Mouse (Mus musculus): Measurements from ENCODE around the gene Jazf1. TPM values are rescaled to one million over a fixed set of nuclear protein-coding genes. Genes with fewer than 3 reads are reported as not detected.
A peak's percentile ranks its signal among the peaks of the same experiment; 100 is the strongest.

The Jazf1 gene
- polyA plus RNA-seq, 1 experiment from 2014 or later, result 3.3 TPM

DNA sequence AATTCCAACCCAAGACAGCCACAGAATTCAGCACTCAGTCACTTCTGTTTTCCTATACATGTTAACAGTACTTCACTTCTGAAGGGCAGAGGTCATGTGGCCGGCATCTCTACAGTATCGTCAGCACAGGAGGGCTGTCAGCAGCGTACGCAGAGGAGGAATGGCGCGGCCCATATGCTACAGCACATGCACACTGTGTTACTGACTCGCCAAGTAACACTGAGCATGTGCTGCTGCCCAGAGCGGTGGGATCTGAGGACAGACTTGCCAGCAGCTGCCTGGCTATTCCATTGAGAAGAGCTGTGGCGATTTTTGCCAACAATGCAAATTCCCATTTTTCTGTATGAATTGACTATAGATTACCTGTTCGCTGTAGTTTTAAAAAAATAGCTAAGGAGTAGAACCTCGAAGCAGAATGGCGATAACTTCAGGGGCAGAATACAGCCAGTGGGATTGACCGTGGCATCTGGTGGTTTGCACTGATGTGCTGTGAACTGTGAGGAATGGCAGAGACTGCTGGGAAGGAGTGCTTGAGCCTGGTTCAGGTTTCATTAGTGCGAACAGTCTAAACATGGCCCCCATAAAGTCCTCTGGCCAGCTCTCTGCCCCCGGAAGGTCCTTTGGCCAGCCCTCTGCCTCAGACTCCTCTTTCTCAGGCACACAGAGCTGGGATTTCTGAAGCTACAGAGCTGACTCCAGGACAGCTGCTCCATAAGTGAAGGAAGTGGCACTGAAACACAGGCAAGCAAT, 232.1 kb downstream of the Jazf1 start:
- TF ChIP-seq CTCF (IDR thresholded peaks at IDR 0.05; ENCODE audit: low read depth) (no peak), EP300 (IDR thresholded peaks at IDR 0.05; ENCODE audit: low read depth) (no peak)
- H3K4me1 ChIP-seq (ENCODE audit: insufficient read depth), result no peaks in the 10 kb centered on the region
- no peaks in the 10 kb centered on the region for H3K9me3 ChIP-seq (ENCODE audit: low read length)
- no peak overlapping the region for H3K4me3 ChIP-seq (ENCODE audit: low read depth, low read length)
- no peaks in the 10 kb centered on the region for H3K27me3 ChIP-seq (ENCODE audit: insufficient read depth, low read length)
- no peak overlapping the region for H3K27ac ChIP-seq (ENCODE audit: low read depth)
- no peaks in the 10 kb centered on the region for H3K36me3 ChIP-seq (replicated peaks; ENCODE audit: insufficient read depth, low read length)
- ATAC-seq (no peak), DNase-seq (no peak)
- 76% methylated on average over 15 of the region's 15 CpGs for WGBS (ENCODE audit: insufficient replicate concordance)
- no peak overlapping the region for H3K4me2 ChIP-seq (ENCODE audit: low read depth, low read length)
- H3K9ac ChIP-seq (replicated peaks), result no peak overlapping the region

DNA sequence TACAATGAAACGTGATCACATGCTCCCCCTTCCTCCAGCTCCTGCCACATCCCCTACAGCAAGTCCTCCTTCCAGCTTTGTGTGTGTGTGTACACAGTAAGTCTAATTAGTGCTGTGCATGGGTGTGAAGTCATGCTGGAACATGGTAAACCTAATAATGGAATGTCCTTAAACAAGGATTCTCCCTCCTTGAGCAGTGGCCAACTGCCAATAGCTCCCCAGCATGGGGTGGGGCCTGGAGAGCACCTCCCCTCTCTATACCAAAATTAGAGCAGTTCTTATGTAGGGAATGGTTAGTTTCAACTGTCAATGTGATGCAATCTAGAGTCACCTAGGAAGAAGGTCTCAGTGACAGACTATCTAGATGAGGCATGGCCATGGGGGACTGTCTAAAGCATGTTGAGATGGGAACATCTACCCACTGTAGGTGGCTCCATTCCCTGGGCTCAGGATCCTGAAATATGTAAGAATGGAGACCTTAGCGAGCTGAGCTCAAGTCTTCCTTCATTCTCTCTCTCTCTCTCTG, 240.6 kb downstream of the Jazf1 start:
- H3K9ac ChIP-seq (replicated peaks), result no peak overlapping the region
- H3K4me2 ChIP-seq (ENCODE audit: low read depth, low read length), result no peak overlapping the region
- no peak overlapping the region for H3K4me3 ChIP-seq (ENCODE audit: low read depth, low read length)
- no peak for TF ChIP-seq CTCF (IDR thresholded peaks at IDR 0.05; ENCODE audit: low read depth)
- TF ChIP-seq EP300 (IDR thresholded peaks at IDR 0.05; ENCODE audit: low read depth), result no peak
- no peaks in the 10 kb centered on the region for H3K36me3 ChIP-seq (replicated peaks; ENCODE audit: insufficient read depth, low read length)
- no peak for DNase-seq
- no peak for ATAC-seq
- WGBS (ENCODE audit: insufficient replicate concordance), result 75% methylated on average over 2 of the region's 2 CpGs
- H3K27ac ChIP-seq (ENCODE audit: low read depth), result no peak overlapping the region
- H3K4me1 ChIP-seq (ENCODE audit: insufficient read depth), result no peaks in the 10 kb centered on the region
- H3K27me3 ChIP-seq (ENCODE audit: insufficient read depth, low read length), result no peaks in the 10 kb centered on the region
- no peaks in the 10 kb centered on the region for H3K9me3 ChIP-seq (ENCODE audit: low read length)

DNA sequence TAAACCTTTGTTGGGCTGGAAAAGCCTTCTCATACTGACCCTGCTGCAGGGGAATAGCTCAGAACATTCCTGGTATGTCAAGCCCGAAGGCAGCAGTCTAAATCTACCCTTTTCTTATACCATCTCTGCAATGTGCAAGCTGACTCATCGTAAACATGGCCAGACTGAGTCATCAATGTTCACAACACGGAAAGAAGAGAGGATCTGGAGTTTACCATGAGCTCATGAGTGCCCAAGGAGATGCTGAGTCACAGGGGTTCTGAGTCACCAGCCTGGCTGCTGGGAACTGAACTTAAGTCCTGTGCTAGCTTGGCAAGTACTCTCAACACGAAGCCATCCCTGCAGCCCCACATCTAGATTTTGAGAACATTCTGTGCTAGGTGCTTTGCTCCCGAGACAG, 242.9 kb downstream of the Jazf1 start:
- no peak for DNase-seq
- no peak overlapping the region for H3K9ac ChIP-seq (replicated peaks)
- peak; percentile 70 for ATAC-seq
- no peaks in the 10 kb centered on the region for H3K9me3 ChIP-seq (ENCODE audit: low read length)
- H3K4me3 ChIP-seq (ENCODE audit: low read depth, low read length), result no peak overlapping the region
- TF ChIP-seq CTCF (IDR thresholded peaks at IDR 0.05; ENCODE audit: low read depth) (no peak), EP300 (IDR thresholded peaks at IDR 0.05; ENCODE audit: low read depth) (no peak)
- 43% methylated on average over 5 of the region's 5 CpGs for WGBS (ENCODE audit: insufficient replicate concordance)
- no peaks in the 10 kb centered on the region for H3K36me3 ChIP-seq (replicated peaks; ENCODE audit: insufficient read depth, low read length)
- no peak overlapping the region for H3K27ac ChIP-seq (ENCODE audit: low read depth)
- H3K4me1 ChIP-seq (ENCODE audit: insufficient read depth), result no peaks in the 10 kb centered on the region
- no peaks in the 10 kb centered on the region for H3K27me3 ChIP-seq (ENCODE audit: insufficient read depth, low read length)
- H3K4me2 ChIP-seq (ENCODE audit: low read depth, low read length), result no peak overlapping the region

DNA sequence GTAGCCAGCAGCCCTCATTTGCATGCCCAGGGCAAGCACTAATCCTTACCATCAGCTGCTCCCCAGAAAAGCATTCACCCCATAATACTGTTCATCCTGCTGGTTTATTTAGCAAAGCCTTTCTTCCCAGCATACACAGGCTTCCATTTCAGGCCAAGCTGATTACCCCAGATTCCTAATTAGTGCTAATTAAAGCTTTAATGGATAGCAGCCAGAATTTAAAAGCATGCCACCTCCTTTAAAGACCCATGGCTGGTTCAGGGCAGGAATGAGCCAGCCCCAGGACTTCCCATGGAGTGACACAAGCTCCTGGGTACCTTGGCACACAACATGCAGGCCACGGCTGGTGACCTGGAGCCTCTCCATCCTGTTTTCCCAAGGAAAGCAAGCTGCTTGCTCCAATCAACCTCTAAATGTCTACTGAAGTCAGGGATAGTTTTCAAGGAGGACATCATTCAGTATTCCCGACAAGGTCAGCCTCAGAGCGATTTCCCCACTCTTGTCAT, 243.4 kb downstream of the Jazf1 start:
- Histone ChIP-seq H3K36me3 (replicated peaks; ENCODE audit: insufficient read depth, low read length) (no peaks in the 10 kb centered on the region), H3K4me3 (ENCODE audit: low read depth, low read length) (no peak overlapping the region), H3K9ac (replicated peaks) (no peak overlapping the region), H3K9me3 (ENCODE audit: low read length) (no peaks in the 10 kb centered on the region), H3K27ac (ENCODE audit: low read depth) (no peak overlapping the region), H3K4me1 (ENCODE audit: insufficient read depth) (no peaks in the 10 kb centered on the region), H3K27me3 (ENCODE audit: insufficient read depth, low read length) (no peaks in the 10 kb centered on the region), H3K4me2 (ENCODE audit: low read depth, low read length) (no peak overlapping the region)
- 77% methylated on average over 3 of the region's 3 CpGs for WGBS (ENCODE audit: insufficient replicate concordance)
- TF ChIP-seq EP300 (IDR thresholded peaks at IDR 0.05; ENCODE audit: low read depth) (no peak), CTCF (IDR thresholded peaks at IDR 0.05; ENCODE audit: low read depth) (no peak)
- DNase-seq, result no peak
- ATAC-seq, result no peak

DNA sequence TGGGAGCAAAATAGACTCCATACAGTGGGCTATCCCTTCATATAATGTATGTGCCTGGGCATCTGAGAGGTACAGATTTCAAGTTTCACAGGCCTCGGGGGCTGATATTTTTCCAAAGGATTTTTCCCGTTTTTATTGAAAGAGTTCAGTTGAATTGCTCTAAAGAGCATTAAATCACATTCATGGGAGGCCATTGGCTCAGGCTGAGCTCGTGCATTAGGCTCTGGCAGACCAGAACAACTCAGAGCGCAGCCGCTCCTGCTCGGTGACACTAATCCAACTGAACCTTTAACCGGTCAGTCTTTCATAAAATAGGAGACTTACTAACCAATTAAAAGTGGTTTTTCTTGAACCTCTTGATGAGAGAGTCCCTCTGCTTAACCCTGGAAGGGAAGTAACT, 245.4 kb downstream of the Jazf1 start:
- TF ChIP-seq EP300 (IDR thresholded peaks at IDR 0.05; ENCODE audit: low read depth) (no peak), CTCF (IDR thresholded peaks at IDR 0.05; ENCODE audit: low read depth) (no peak)
- Histone ChIP-seq H3K9ac (replicated peaks) (no peak overlapping the region), H3K4me3 (ENCODE audit: low read depth, low read length) (no peak overlapping the region), H3K4me1 (ENCODE audit: insufficient read depth) (no peaks in the 10 kb centered on the region), H3K9me3 (ENCODE audit: low read length) (no peaks in the 10 kb centered on the region), H3K27ac (ENCODE audit: low read depth) (no peak overlapping the region), H3K36me3 (replicated peaks; ENCODE audit: insufficient read depth, low read length) (no peaks in the 10 kb centered on the region), H3K4me2 (ENCODE audit: low read depth, low read length) (no peak overlapping the region), H3K27me3 (ENCODE audit: insufficient read depth, low read length) (no peaks in the 10 kb centered on the region)
- 82% methylated on average over 7 of the region's 7 CpGs for WGBS (ENCODE audit: insufficient replicate concordance)
- ATAC-seq (no peak), DNase-seq (no peak)

DNA sequence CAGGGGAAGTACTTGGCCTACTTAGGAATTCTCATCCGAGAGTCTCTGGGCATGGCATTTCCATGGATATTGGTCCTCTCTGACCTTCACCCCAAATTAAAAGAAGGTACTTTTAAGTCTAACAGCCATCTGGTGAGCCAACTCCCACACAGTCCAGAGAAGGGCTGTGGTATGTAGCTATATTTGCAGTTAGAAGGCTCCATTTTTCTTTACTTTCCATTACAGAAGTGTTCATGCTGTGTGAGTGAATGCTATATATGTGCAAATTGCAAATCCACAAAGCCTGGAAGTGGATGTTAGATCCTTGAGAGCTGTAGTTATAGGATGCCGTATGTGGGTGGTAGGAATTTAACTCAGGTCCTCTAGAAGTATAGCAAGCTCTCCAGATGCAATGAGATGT, 245.8 kb downstream of the Jazf1 start:
- Histone ChIP-seq H3K36me3 (replicated peaks; ENCODE audit: insufficient read depth, low read length) (no peaks in the 10 kb centered on the region), H3K9ac (replicated peaks) (no peak overlapping the region), H3K27ac (ENCODE audit: low read depth) (no peak overlapping the region), H3K9me3 (ENCODE audit: low read length) (no peaks in the 10 kb centered on the region), H3K4me1 (ENCODE audit: insufficient read depth) (no peaks in the 10 kb centered on the region), H3K4me2 (ENCODE audit: low read depth, low read length) (no peak overlapping the region), H3K4me3 (ENCODE audit: low read depth, low read length) (no peak overlapping the region), H3K27me3 (ENCODE audit: insufficient read depth, low read length) (no peaks in the 10 kb centered on the region)
- 79% methylated on average over 2 of the region's 2 CpGs for WGBS (ENCODE audit: insufficient replicate concordance)
- no peak for TF ChIP-seq EP300 (IDR thresholded peaks at IDR 0.05; ENCODE audit: low read depth)
- TF ChIP-seq CTCF (IDR thresholded peaks at IDR 0.05; ENCODE audit: low read depth), result no peak
- no peak for ATAC-seq
- DNase-seq, result no peak

All from liver, postnatal 0 days (tissue).